Mouse (Mus musculus) limb, embryonic 10.5 days (tissue): Measurements from ENCODE around the gene Ccdc61. TPM values are rescaled to one million over a fixed set of nuclear protein-coding genes. Genes with fewer than 3 reads are reported as not detected.

ENCODE experiments used
- DNase-seq: peaks from one replicate; pipeline ENCODE4 v3.0.0-alpha.2; 2017; ENCODE audit warnings: low spot score
- H3K27ac ChIP-seq: fragments of 300-500 bp; sonication (generic); 2 replicates; pipeline ENCODE4 v1.5.1; 2016; ENCODE audit warnings: mild to moderate bottlenecking
- H3K27me3 ChIP-seq: fragments of 300-500 bp; sonication (generic); 2 replicates; pipeline ENCODE4 v1.6.1; 2016; ENCODE audit warnings: low read depth, mild to moderate bottlenecking; ENCODE audit not compliant: poor library complexity, severe bottlenecking
- H3K36me3 ChIP-seq: fragments of 300-500 bp; sonication (generic); 2 replicates; pipeline ENCODE4 v1.6.1; 2016; ENCODE audit warnings: mild to moderate bottlenecking, moderate library complexity
- H3K4me1 ChIP-seq: fragments of 300-500 bp; sonication (generic); 2 replicates; pipeline ENCODE4 v1.6.1; 2016
- H3K4me3 ChIP-seq: fragments of 300-500 bp; sonication (generic); 2 replicates; pipeline ENCODE4 v1.5.1; 2016; ENCODE audit warnings: mild to moderate bottlenecking, moderate library complexity
- H3K9me3 ChIP-seq: fragments of 300-500 bp; sonication (generic); replicated peaks from 2 replicates; pipeline ENCODE4 v1.6.1; 2016; ENCODE audit warnings: mild to moderate bottlenecking
- WGBS: fragments of 180-500 bp; shearing (Covaris S2); methylation state at CpG from one replicate; pipeline ENCODE4 v1.1.7; 2016; 5-methylcytosine and 5-hydroxymethylcytosine counted together
- polyA plus RNA-seq: library from polyadenylated mRNA; unstranded; fragments of >200 nt; fragmentation: Nextera tagmentation; extraction: Ambion mirVana; gene quantifications from 2 replicates; pipeline ENCODE4 v1.2.1, GENCODE M21; 2016

Gene Ccdc61
- polyA plus RNA-seq, 1 experiment from 2014 or later, result 37.6 TPM

DNA sequence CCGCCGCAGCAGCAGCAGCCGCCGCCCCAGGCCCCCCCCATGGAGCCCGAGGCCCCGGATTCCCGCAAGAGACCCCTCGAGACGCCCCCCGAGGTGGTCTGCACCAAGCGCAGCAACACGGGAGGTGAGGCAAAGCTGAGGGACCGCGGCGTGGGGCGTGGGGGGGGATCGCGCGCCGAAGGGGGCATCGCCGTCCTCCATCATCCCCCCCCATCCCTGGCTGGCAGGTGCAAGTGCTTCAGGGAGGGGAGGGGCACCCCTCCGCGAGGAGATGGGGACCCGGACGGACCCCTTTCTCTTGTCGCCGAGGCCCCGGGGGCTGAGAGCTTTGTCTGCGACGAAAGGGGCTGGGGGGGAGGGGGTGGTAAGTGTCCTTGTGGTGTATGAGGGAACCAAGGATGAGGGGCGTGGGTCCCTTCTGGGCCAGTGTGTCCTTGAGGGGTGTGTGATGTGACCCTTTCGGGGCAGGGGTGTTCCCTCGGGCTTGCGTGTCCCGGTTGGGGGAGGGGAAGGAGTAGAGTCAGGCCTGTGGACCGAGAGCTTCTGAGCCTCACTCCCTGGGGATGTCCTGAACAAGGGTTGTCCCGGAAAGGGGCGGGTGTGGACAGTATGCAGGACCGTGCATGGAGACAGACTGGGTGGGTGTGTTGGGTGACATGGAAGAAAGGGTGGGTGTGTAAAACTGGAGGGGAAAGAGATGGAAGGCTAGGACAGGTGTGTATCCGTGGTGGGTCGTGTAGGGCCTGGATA is 16.0 kb upstream of the Ccdc61 start:
- 5% methylated on average over 41 of the region's 42 CpGs for WGBS
- peak; percentile 41 for DNase-seq
- peak overlapping the region; percentile 60 for H3K4me3 ChIP-seq
- peak overlapping the region; percentile 77 for H3K27ac ChIP-seq
- H3K36me3 ChIP-seq, result no peaks in the 10 kb centered on the region
- H3K4me1 ChIP-seq, result peaks cover 23% of the 10 kb centered on the region
- H3K27me3 ChIP-seq, result peaks cover 87% of the 10 kb centered on the region
- H3K9me3 ChIP-seq, result no peaks in the 10 kb centered on the region

DNA sequence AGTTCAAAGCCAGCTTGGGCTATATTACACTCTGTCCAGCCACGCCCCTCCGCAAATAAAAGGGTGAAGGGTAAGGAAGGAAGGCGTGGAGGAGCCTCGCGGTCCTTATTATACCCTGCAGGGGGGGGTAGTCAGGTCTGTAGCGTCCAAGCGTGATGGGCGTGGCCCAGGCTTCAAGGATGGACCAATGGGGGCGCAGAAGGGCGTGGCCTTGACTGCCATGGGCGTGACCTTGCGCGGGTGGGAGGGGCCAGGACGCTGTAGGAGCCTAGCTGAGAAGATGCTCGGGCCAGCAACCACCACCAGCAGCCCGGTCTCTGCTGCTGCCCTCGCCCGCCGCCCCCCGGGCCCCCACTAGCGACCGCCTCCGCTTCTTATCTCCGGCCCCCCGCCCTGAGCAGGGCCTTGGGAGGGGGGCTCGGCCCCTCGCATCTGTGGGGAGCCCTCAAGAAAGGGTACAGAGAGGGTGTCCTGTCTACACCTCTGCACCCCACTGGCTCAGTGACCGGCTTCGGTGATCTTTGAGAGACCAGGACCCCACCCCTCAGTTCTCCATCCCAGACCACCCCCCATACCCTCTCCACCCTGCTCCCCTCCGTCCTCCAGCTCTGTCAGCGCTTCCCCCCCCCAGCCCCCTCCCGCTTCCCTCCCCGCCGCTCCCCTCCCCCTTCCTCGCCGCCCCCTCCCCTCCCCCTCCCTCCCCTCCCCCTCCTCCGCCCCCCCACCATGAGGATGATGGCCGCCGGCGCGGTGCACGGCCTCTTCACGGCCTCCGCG is 15.1 kb upstream of the Ccdc61 start, which contains the start of gene Nova2:
Gene Nova2 (plus strand): TSS at position 727 of the 777 bp plus-strand sequence.
- peak; percentile 87 for DNase-seq
- peak within 1 kb of the TSS; percentile 77 for H3K27ac ChIP-seq
- H3K4me1 ChIP-seq, result peaks cover 26% of the 10 kb centered on the region
- peaks cover 90% of the 10 kb centered on the region for H3K27me3 ChIP-seq
- under 1% methylated on average over 33 of the region's 45 CpGs for WGBS
- H3K4me3 ChIP-seq, result peak within 1 kb of the TSS; percentile 60
- no peaks in the 10 kb centered on the region for H3K36me3 ChIP-seq
- no peaks in the 10 kb centered on the region for H3K9me3 ChIP-seq

DNA sequence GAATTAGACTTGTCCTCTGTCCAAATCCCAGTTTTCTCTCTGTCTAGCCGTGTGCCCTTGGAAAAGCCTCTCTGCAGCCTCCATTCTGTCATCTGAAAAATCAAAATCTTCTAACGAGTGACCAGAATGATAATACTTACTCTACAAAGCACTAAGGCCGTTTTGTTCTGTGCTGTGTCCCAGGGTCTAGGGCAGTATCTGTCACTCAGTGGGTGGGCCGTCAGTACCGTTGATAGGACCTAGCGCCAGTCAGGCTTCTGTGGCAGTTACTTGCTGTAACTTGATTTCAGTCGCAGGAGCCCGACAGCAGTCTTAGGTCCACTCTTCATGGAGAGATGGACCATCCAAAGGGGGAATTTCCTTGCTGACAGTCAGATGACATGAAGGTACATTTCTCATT is 14.1 kb upstream of the Ccdc61 start:
- no peak for DNase-seq
- Histone ChIP-seq H3K4me3 (no peak overlapping the region), H3K9me3 (no peaks in the 10 kb centered on the region), H3K4me1 (peaks cover 26% of the 10 kb centered on the region), H3K36me3 (no peaks in the 10 kb centered on the region), H3K27me3 (peaks cover 84% of the 10 kb centered on the region), H3K27ac (no peak overlapping the region)
- WGBS, result 19% methylated on average over 8 of the region's 8 CpGs

DNA sequence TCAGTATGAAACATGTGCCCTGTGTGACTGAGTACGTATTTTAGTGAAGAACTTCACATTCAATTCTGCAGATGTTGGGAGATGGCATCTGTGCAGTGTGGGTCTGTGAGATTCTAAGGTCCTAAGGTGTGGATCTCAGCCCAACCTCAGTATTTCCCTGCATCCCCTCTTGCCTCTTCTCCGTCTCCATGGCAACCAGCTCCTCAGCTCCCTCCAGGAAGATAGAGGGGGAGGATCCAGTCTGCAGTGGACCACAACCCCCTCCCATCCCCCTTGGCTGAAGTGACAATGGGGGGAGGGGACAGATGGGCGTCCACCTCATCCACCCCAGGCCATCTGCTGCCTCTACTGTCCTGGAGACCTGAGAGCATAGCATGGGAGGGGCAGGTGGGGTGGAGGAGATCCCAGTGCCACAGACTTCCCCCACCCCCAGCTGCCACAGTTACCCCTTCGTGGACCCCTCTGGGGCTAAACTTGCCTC is 13.5 kb upstream of the Ccdc61 start:
- Histone ChIP-seq H3K27me3 (peaks cover 79% of the 10 kb centered on the region), H3K36me3 (no peaks in the 10 kb centered on the region), H3K4me3 (no peak overlapping the region), H3K9me3 (no peaks in the 10 kb centered on the region), H3K27ac (no peak overlapping the region), H3K4me1 (peaks cover 26% of the 10 kb centered on the region)
- WGBS, result 18% methylated on average over 4 of the region's 4 CpGs
- no peak for DNase-seq

DNA sequence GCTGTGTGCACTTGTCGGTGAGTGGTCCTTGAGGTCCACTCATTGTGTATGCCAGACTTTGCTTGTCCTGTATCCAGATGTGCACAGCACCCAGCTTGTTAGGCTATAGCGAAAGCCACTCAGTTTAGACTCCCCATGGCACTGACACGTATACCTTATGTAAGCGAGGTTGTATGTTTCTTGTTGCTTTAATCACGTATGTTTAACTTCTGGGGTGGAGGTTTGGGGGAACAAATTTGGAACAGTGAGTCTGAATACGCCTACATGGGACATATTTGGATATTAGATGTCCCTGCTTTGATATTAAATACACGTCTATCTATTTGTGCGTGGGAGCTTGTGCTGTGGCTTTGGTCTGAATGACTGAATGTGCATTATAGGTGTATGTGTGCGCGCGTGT is 13.1 kb upstream of the Ccdc61 start:
- Histone ChIP-seq H3K9me3 (no peaks in the 10 kb centered on the region), H3K27me3 (peaks cover 74% of the 10 kb centered on the region), H3K4me1 (peaks cover 26% of the 10 kb centered on the region), H3K36me3 (no peaks in the 10 kb centered on the region), H3K27ac (no peak overlapping the region), H3K4me3 (no peak overlapping the region)
- no peak for DNase-seq
- 77% methylated on average over 11 of the region's 11 CpGs for WGBS

DNA sequence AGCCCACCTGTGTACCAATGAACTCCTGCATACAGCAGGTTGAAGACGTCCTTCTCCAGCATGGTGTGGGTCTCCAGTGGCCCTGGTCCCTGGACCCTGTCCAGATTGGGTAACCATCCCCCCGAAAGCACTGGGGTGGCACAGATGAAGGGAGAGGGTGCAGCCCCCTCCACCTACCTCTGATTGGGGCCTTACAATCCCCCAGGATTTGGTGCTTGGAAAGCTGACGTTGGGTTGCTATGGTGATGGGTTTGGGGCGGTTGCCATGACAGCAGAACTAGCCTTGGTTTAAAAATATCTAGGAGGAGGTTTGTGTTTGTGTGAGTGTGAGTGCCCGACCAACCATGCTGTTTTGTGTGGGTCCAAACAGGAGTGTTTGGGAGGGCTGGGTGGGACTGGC is 12.6 kb upstream of the Ccdc61 start:
- DNase-seq, result no peak
- Histone ChIP-seq H3K4me1 (peaks cover 26% of the 10 kb centered on the region), H3K4me3 (no peak overlapping the region), H3K27me3 (peaks cover 69% of the 10 kb centered on the region), H3K27ac (no peak overlapping the region), H3K9me3 (no peaks in the 10 kb centered on the region), H3K36me3 (no peaks in the 10 kb centered on the region)
- WGBS, result 51% methylated on average over 5 of the region's 5 CpGs

DNA sequence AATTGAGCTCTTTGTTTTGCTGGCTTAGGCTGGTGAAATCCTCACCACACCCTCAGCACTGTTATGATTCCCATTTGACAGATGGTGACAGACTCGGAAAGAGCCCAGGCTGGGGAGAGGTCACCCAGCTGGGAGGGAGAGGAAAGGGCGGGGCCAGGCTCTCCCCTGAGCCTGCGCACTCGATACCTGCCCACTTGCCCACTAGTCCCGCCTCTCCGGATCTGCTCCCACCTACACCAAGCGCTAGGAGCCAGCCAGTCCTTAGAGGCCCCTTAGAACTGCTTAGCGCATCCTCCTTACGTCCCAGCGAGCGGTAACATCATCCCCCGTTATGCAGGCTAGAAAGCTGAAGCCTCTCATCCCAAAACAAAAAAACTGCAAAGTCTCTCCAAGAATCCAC is 10.9 kb upstream of the Ccdc61 start:
- H3K27me3 ChIP-seq, result peaks cover 52% of the 10 kb centered on the region
- WGBS, result 1% methylated on average over 12 of the region's 12 CpGs

DNA sequence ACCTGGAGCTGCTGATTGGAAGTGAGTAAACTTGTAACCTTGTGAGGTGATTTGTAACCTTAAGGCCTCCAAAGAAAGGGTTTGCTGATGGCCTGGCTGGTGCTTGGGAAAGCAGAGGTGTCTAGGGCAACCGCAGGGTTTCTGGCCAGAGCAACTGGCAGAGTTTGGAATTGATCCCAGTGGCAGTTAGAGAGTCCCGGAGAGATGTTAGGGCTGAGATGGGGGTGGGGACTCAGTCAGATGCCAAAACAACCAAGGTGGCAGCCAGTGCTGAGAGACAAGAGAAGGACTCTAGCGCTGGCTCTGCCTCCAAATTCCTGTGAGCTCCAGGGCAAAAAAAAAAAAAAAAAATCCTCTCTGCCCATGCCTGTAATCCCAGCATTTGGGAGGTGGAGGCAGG is 7.7 kb upstream of the Ccdc61 start:
- WGBS, result 65% methylated on average over 3 of the region's 3 CpGs
- Histone ChIP-seq H3K4me1 (peaks cover 5% of the 10 kb centered on the region), H3K4me3 (no peak overlapping the region), H3K36me3 (no peaks in the 10 kb centered on the region), H3K27me3 (peaks cover 20% of the 10 kb centered on the region), H3K27ac (no peak overlapping the region), H3K9me3 (no peaks in the 10 kb centered on the region)
- no peak for DNase-seq

More for the DNA sequence above, 10.9 kb upstream of the Ccdc61 start:
- Histone ChIP-seq H3K36me3 (no peaks in the 10 kb centered on the region), H3K9me3 (no peaks in the 10 kb centered on the region), H3K4me1 (peaks cover 22% of the 10 kb centered on the region), H3K27ac (no peak overlapping the region), H3K4me3 (peak overlapping the region; percentile 18; the same call in 1 of the 2 replicates)
- DNase-seq, result peak; percentile 53

DNA sequence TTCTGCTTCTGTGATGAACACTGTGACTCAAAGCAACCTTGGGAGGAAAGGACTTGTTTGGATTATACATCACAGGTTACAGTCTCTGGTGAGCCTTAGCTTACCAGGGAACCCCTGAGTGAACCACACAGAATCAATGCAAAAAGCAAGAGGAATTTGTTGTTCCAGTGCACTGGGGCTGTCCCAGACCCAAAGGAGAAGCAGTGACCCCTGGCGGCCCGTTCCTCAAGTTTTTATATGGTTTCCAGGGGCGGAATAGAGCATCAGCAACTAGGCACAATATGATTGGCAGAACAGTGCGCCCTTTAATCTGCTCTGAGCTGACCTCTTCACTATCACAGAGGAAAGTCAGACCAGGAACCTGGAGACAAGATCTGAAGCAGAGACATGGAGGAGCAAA is 6.0 kb upstream of the Ccdc61 start:
- H3K36me3 ChIP-seq, result no peaks in the 10 kb centered on the region
- H3K27me3 ChIP-seq, result peaks cover 4% of the 10 kb centered on the region
- 70% methylated on average over 4 of the region's 4 CpGs for WGBS
- peaks cover 4% of the 10 kb centered on the region for H3K4me1 ChIP-seq
- no peak overlapping the region for H3K4me3 ChIP-seq
- no peak for DNase-seq
- no peak overlapping the region for H3K27ac ChIP-seq
- no peaks in the 10 kb centered on the region for H3K9me3 ChIP-seq

DNA sequence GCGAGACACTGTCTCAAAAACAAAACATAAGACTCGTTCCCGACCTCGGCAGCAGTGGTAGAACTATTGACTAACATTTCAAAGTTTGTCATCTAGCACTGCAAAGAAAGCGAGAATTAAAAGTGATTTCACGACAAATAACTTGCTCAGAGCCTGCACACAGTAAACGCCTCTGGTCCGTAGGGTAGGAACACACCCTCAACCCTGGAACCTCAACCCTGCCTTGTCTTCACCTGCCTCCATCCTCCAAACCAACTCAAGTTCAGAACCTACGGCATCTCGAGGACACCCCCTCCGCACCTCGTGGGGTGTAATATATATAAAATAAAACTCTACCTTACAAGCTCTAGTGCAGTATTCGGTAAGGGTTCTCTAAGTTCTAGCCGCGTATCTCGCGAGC is 418 bp downstream of the Ccdc61 start:
- 0 out of 2 replicates have a peak, but pooled peaks cover 11% of the 10 kb centered on the region for H3K36me3 ChIP-seq
- H3K27ac ChIP-seq, result peak overlapping the region; percentile 79
- peak overlapping the region; percentile 83 for H3K4me3 ChIP-seq
- H3K9me3 ChIP-seq, result no peaks in the 10 kb centered on the region
- peaks cover 17% of the 10 kb centered on the region for H3K4me1 ChIP-seq
- DNase-seq, result no peak
- H3K27me3 ChIP-seq, result no peaks in the 10 kb centered on the region
- WGBS, result 7% methylated on average over 17 of the region's 17 CpGs

DNA sequence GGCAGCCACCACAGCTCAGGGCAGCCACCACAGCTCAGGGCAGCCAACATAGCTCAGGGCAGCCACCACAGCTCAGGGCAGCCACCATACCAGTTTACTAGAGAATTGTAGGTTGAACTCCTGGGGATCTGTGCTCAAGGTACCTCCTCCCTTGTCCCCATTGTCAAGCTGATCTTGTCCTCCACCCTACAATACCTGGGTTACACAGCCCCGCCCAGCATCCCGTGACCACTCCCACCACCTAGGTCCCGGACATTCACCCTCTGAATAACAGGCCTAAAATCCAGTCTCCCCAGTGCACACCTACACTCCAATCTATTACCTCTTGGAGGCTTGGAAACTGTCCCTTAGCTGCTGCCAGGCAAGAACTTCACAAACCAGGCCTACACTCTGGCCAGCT is 5.2 kb downstream of the Ccdc61 start:
- WGBS, result 75% methylated on average over 3 of the region's 3 CpGs
- H3K27me3 ChIP-seq, result no peaks in the 10 kb centered on the region
- no peak overlapping the region for H3K27ac ChIP-seq
- DNase-seq, result no peak
- H3K4me1 ChIP-seq, result peaks cover 11% of the 10 kb centered on the region
- no peaks in the 10 kb centered on the region for H3K9me3 ChIP-seq
- peaks cover 50% of the 10 kb centered on the region for H3K36me3 ChIP-seq
- no peak overlapping the region for H3K4me3 ChIP-seq

DNA sequence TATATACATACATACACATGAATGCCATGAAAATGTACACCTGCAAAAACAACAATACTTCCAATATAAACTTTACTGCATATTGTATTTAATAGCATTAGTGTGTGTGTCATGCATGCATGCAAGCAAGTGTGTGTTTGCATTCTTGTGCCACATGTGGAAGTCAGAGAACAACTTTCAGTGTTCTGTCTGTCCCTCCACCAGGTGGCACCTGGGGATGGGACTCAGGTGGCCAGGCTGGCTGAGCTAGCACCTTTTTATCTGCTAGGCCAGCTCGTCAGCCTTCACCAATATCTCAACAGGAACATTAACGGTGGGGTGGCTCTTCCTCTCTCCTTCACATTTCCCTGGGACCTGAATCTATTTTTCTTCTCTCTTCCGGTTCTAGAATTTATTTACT is 7.7 kb downstream of the Ccdc61 start:
- Histone ChIP-seq H3K9me3 (no peaks in the 10 kb centered on the region), H3K4me1 (no peaks in the 10 kb centered on the region), H3K36me3 (peaks cover 69% of the 10 kb centered on the region), H3K27ac (no peak overlapping the region), H3K27me3 (no peaks in the 10 kb centered on the region), H3K4me3 (no peak overlapping the region)
- 79% methylated on average over 3 of the region's 3 CpGs for WGBS
- no peak for DNase-seq

DNA sequence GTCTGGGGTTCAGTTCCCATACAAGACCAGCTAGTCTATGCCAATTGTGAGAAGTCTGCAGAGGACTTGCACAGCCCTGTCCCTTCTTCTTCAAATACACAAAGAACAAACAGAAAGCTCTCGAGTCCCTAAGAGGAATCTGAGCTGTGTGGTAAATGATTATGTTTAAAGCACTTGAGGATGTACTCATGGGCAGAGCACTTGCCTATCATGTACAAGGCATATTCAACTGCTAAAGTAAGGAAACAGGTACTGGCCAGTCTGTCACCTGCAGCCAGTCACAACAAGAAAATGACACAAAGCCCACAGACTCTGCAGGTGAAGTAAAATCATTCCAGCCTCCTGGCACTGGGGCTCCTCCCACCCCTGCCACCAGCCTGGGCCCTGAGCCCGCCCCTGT is 9.7 kb downstream of the Ccdc61 start:
- DNase-seq, result no peak
- no peak overlapping the region for H3K27ac ChIP-seq
- 86% methylated on average over 2 of the region's 2 CpGs for WGBS
- no peak overlapping the region for H3K4me3 ChIP-seq
- H3K9me3 ChIP-seq, result no peaks in the 10 kb centered on the region
- peaks cover 68% of the 10 kb centered on the region for H3K36me3 ChIP-seq
- H3K4me1 ChIP-seq, result no peaks in the 10 kb centered on the region
- no peaks in the 10 kb centered on the region for H3K27me3 ChIP-seq
